Mouse (Mus musculus) gonadal fat pad, adult 2 months (tissue): ENCODE data around the gene Golgb1. TPM values are rescaled to one million over a fixed set of nuclear protein-coding genes. Genes with fewer than 3 reads are reported as not detected.
A peak's percentile ranks its signal among the peaks of the same experiment; 100 is the strongest.

ENCODE experiments used
- DNase-seq: peaks from one replicate; pipeline ENCODE4 v3.0.0-alpha.2; 2012; ENCODE audit warnings: low read depth
- polyA plus RNA-seq: library from polyadenylated mRNA; depleted of rRNA; stranded (reverse); fragments of >200 nt; gene quantifications from 2 replicates; pipeline ENCODE4 v1.2.3, GENCODE M21; 2012

Gene Golgb1
- polyA plus RNA-seq, 1 experiment = 114 TPM

DNA sequence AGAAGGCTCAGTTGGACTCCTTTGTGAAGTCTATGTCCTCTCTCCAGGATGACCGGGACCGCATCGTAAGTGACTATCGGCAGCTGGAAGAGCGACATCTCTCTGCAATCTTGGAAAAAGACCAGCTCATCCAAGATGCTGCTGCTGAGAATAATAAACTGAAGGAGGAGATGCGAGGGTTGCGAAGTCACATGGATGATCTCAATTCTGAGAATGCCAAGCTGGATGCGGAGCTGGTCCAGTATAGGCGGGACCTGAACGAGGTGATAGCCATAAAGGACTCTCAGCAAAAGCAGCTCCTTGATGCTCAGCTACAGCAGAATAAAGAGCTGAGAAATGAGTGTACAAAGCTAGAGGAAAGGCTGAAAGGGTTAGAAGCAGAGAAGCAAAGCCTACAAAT lies 43.6 kb downstream of the Golgb1 start:
- DNase-seq = no peak

DNA sequence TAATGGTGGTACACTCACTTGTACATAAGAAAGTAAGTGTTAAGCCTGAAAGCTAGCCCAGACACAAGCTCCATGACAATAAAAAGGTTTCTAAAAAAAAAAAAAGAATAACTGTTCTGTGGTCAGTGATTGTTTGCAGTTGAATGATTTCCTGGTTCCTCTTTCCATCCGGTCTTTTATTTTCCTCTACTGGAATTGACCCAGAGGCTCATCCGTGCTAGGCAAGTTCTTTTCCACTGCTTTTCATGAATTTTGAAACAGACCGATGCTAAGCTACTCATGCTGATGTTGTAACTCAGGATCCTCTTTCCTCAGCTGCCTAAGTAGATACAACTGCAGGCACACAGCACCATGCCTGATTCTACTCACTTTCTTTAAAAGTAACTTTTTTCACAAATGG lies 45.5 kb downstream of the Golgb1 start:
- no peak for DNase-seq

DNA sequence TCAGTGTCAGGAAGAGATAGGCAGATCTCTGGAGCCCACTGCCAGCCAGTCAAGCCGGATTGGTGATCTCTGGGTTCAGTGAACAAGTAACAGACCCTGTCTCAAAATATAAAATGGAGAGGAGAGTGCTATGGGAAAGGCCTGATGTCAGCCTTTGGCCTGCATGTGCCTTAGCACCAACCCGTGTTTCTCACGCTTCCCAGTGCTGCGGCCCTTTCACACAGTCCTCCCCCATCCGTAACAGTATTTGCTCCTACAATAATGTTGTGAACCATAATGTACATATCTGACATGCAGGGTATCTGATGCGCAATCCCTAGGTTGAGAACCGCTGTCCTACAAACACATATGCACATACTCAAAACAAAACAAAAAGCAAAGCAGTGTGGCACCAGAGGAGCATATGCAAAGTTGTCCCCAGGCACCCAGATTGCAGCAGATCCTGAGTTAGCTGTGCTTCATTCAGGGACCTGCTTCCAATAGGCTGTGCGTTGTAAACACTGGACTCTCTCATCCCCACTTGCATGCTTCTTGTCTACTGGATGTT lies 46.2 kb downstream of the Golgb1 start:
- DNase-seq = no peak

DNA sequence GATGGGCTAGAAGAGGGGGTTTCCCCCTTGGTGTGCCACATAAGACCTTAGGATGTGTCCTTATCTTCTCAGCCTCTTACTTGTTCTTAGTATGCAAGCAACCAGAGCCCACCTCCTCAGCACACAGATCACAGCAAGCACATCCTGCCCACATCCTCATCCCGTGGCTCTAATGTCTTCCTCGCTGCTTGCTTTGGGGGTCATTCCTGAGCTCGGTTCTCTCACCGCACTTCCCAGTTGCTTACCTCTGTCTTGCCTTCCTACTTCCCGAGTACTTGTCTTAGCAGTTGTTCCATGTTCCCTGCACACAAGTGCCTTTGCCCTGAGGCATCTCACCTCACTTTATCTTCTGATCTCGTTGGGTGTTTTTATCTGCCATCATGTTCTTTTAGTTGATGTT lies 47.0 kb downstream of the Golgb1 start:
- DNase-seq = no peak

DNA sequence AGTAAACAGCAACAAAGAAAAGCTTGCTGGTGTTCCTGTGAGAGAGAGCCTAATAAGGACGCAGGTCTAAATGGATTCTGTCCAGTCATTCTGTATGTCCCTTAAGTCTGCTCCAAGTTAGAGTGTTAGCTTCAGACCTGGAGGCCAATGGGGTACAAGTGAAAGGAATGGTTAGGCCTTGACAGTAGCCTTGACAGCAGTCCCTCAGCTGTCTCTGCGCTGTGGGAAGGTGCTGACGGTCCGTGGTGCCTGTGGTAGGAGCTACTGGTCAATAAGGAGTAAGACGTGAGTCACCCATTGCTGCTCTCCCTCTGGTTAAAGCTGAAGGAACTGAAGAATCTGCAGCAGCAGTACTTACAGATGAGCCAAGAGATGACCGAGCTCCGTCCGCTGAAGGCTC lies 49.4 kb downstream of the Golgb1 start:
- DNase-seq = no peak

DNA sequence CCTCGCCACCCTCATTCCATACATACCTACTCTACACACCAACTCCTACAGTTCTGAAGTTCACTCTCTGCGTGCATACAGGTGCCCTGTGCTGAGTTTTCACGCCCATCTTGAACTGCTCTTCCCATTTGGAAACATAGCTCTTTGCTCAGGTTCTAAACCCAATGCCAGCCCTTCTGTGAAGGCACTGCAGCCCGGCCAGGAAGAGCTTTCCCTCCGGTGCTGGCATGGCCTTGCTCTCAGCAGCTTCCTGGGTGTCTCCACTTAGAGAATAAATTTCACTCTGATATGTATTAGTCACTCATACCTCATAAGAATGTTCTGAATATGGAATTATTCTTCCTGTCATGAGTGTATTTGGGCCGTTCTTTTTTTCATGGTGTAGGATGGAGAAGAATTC lies 50.4 kb downstream of the Golgb1 start:
- no peak for DNase-seq

DNA sequence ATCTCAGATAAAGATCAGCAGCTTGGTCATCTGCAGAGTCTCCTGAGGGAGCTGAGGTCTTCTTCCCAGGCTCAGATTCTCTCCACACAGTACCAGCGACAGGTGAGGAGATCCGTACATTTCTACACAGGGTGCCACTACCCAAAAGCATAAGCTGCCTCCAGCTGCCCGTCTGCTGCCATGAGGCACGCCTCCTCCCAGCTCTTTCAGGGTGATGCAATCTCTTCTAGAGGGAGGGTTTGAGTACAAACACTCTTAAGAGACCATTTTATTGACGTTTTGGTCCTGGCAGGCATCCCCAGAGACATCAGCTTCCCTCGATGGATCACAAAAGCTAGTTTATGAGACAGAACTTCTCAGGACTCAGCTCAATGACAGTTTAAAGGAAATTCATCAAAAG lies 50.9 kb downstream of the Golgb1 start:
- DNase-seq = no peak

DNA sequence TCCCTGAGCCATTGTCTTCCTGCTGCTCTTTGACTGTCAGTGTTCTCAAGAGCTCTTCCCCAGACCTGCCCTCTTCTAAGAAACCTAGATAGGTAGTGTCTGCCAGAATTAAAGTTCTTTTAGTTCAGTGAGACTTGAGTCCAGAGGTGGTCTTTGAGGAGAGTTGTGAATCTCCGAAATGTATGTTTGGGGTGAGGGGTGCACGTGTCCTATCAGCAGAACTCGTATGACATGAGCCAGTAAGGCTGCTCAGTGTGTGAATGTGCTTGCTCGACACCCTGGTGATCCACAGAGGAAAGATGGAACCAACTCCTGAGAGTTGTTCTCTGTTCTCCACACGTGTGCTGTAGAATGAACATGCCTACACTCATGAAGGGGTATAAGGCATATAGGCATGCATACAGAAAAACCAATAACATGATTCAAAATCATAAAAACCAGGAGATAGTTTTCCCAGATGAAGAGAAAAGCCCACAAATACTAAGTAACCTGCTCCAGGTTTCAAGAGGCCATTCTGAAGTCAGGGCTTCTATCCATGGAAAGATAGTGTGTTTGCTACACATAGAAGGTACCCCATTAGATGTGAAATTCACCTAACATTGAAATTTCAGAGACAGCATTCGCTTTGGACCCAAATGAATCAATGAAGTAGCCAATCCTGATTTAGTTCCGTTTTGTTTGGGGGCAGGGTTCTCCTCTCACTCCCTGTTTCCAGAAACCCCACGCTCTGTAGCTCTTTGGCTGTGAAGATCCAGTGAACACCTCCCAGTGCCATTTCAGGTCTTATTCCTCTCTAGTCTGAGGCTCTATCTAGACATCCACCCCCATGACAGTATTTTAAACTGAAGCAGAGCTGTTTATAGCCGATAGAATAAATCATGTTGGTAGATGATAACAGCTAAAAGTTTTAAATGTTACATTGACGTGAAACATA lies 51.8 kb downstream of the Golgb1 start:
- DNase-seq = no peak

DNA sequence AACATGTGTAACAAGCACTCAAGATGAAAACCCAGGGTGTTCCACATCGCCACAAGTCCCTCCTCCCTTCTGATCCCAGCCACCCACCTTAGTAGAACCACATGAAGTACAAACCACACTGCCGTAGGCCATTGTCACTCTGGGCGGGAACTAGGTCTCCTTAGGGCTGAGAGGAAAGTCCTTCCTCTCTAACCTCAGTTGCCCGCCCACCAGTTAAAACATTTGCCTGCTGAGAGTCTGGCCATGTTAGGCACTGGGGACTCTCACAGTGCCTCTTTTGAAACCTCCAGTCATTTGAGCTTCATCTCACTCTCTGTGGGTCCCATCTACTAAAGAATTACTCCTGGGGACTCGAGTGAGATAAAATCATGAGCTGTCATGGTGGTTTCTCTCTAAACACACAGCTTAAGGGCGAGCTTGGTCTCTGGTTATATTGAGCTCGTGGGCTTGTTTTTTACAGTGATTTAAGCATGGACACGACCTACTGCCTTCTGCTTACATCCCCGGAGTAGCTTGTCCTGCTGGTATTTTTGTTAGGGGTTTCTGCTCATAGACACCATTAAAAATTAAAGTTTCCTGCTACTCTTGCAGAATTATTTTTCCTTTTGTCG lies 52.7 kb downstream of the Golgb1 start:
- DNase-seq = no peak

DNA sequence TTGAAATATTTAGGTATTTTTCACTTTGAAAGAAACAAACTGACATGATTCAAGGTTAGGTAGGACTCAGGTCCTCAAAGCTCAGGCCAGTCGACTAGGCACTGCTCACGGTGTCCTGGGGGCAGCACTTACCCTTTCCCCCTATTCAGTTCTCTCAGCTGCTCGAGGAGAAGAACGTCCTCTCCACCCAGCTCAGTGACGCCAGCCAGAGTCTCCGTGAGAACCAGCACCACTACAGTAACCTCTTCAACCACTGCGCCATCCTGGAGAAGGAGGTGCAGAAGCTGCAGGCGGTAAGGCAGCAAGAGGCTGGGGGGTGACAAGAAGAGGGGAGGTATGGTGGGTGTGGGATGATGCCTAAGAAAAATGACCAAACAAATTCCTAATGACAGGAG lies 53.2 kb downstream of the Golgb1 start:
- DNase-seq = no peak

DNA sequence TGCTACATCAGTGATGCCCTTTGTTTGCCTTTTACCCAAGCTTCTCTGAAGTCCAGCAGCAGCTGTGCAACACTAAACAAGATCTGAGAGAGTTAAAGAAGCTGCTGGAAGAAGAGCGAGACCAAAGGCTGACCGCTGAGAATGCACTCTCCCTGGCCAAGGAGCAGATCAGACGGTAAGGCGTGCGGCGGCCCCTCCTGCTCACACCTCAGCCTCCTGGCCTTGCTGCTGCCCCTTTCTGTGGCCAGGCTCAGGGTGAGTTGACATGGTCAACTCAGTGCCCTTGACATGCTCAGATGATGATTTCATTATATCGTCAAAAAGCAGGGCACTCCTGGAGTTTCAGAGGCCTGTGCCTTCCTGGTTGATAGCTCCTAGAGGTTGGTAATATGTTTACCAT lies 54.3 kb downstream of the Golgb1 start:
- DNase-seq = no peak

DNA sequence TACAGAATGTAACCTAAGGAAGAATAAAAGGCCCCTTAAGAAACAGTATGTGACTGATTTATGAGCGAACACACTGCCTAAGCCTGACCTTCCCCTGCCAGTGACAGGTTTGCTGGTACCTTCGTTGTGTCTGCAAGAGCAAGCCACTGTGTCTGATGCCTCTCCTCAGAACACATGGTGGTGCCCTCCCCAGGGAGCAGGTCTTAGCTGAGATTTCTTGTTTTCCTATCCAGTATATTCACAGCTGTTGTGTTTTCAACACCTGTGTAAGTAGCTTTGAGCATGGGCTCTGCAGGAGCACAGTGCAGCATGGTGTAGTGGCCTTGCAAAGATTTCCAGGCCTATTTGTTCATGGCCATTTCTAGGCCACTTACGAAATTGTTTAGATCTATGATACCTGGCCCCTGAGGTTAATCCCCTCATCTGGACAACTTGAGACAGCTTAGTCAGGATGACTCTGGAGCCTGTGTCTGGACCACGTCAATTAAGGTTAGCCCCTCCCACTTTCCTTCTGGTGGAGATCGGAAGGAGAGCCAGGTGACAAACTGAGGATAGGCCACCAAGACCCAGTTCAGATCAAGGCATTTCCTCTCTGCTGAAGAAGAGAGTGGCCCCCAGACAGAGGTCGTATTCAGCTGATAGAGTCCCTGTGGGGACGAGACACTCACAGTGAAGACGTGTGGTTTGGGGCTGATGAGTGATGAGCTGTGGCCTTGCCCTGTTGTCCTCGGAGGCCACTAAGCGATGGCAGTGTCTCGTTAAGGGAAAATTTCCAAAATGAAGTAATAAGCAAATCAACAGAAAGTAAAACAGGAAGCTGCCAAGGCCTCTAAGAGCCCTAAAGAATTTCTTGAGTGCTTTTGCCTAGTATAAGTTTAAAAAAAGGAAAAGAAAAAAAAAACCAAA lies 55.5 kb downstream of the Golgb1 start:
- no peak for DNase-seq

DNA sequence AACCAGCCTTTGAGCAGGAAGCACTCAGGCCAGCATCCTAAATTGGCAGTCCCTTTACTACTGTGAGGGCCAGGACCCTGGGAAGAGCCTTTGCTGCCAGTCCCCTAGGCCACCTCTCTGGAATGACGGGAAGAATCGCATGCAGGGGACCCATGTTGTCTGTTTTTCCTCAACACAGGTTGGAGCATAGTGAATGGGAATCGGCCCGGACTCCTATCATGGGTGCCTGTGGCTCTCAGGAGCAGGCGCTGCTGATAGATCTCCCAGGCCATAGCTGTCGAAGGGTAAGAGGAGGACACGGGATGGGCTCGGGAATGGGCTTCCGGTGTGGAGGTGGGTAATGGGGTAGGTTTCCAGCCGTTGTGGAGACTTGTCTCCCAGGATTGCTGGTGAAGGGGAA lies 56.4 kb downstream of the Golgb1 start:
- no peak for DNase-seq

DNA sequence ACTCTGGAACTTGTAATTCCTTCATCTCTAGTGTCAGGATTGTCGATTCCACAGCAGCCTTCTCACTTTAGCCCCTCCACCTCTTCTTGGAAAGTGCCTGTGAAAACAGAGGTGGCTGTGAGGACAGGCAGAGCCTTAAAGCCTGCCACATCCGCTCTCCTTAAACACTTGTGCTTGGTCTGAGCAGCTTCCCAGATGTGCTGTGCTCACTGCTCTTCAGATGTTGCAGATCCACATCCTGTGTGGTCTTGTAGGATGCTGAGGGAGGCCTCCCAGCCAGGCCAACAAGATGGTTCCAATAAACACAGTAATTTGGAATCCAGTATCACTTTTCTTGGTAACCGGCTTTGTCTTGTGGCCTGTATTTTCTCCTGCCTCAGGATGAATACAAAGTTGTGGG lies 57.0 kb downstream of the Golgb1 start:
- DNase-seq = no peak

DNA sequence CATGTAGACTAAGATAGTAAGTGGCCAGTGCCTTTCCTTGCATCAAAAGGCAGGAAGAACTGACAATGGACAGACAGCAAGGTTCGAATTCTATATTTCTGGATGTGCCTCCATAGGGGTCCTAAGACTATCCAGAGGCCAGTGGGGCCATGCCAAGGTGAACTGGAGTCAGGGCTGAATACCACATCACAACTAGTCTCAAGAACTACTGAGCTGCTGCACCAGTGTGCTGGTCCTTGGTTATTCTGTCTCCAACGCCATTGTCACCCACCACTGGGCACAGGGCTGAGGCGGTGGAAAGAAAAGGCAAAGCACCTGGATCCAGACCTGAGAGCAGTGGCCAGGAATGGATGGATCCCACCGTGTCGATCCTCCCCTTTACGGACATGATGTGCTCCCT lies 57.6 kb downstream of the Golgb1 start:
- DNase-seq = no peak

DNA sequence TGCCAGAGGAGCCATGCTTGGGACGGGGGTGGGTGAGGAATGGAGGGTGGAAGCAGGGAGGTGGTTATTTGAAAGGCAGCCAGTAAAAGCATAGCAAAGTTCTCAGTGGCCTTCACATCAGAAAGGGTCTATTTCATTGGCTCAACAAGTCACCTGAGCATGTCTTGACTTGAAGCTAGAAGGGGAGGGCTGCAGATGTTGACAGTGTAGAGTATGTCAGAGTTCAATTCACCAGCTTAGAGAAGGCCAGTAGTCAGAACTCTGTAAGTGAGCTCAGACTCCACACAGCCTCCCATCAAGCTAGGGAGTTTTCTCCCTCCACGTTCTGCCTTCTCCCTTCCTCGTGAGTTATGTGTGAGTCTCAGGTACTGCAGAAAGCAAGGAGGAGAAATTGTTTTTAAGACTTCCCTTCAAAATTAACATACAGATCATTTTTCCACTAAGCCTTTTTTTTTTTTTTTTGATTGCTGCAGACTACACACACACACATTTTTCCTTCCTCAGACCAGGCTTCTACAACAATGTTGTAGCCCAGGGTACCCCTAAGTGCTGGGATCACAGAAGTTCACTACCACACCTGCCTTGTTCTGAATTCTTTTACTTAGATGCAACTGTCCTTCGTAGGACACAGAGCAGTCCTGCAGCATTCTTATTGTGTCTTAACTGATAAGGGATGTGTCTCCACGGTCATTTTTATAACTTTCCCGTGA lies 59.3 kb downstream of the Golgb1 start:
- DNase-seq = peak; percentile 52

DNA sequence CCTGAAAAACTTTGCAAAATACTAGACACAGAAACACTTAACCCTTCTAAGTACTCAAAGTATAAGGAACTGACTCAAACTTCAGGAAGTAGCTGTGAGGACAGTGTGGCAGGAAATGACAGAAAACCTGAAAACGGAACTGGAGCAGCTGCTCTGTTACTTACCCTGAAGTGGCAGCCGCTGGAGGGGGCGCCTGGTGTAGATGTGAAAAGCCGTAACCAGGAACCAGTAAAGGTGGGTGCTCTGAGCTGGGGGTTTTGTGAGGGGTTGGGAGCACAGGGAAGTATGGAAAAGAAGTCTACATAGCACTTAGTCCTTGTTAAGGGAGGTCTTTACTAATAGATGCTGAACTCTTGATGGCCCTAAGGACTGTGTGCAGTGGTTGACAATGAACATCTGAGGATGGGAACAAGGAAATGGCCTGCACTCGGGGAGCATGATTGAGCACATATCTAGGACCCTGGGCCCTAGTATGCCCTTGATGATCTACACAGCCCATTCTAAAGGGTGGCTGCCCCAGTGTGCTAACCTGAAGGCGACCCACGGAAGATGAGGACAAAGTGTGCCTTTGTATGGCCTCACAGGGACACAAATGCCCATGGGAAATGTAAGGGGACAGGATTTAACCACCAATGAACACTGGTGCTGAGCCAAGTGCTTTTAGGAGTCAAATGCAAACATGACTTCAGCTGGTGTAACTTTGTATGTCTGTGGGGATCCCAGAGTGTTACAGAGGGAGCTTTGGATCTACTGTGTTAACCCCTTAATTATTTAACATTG lies 60.1 kb downstream of the Golgb1 start, which contains the start of gene Hcls1:
Gene Hcls1 (plus strand): TSS at position 143 of the 780 bp plus-strand sequence.
- no peak for DNase-seq

DNA sequence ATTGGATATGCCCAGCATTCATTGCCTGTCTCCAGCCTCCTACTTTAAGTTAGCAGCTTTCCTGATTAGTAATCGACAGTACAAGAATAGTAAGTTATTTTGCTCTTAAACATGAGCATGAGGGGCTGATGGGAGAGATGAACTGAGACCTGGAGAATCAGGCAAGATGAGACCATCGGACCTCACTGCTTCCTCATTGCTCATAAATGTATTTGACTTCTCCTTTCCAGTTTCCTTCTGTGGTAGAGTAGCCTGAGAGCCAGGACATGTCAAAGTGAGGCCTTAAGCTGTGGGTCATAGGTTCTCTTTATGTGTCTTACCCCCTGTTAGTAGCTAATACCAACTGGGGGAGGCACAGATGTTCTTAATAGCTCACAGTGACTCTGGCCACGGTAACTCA lies 60.9 kb downstream of the Golgb1 start:
- no peak for DNase-seq

DNA sequence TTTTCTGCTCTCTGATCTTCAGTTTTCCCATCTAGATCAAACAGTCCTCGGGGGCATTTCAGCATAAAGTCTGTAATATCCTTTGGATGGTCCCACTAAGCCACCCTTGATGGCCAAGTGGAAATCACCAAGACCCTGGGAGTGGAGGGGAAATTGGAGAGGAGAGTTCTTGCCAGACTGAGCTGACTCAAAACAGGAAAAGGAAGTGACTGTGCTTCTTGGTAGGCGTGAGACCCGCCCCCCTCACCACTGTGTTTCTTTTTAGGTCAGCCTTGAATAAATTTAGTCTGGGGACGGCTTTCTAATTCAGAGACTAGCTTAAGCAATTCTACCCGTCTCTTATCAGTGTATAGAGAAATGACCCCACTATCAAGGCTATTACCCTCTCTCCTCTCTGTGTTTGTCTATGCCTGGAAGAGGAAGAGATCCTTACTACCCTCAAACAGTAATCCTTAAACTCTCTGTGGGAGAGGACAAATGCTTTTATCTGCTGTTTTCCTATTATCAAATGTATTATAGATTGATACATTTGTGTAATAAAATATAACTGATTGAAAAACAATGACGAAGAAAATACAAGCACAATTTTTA lies 66.3 kb downstream of the Golgb1 start:
- DNase-seq = no peak

DNA sequence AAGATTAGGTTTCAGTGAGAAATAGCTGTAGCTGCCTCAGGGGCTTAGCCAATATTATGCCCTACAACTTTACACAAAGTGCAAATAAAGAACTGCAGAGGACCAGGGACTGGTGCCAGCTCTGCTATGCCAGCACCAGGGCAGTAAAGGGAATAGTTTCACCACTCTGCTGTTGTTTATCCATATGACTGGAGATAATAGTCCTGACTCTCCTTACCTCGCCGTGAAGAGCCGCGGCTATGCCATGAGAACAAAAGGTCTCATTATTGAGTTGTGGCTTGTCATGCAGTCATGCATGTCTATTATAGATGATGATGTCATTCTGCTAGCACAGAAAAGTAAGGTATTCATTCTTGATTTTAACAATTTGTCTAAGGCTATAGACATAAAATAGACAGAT lies 67.0 kb downstream of the Golgb1 start:
- DNase-seq = no peak
